Mouse (Mus musculus) hindbrain, embryonic 11.5 days (tissue): ENCODE results near the gene Pcx. TPM values are rescaled to one million over a fixed set of nuclear protein-coding genes. Genes with fewer than 3 reads are reported as not detected.
"Not testable (repeated sequence)": the region's sequence is repeated elsewhere in the genome, so short reads cannot be mapped to it uniquely, and the experiment has no call there.

Experiments
- ATAC-seq: fragments of 200-750 bp; cut with Nextera tagmentation; 2 replicates; pipeline ENCODE4 v1.8.0; 2017; ENCODE audit warnings: mild to moderate bottlenecking, moderate TSS enrichment, moderate library complexity; ENCODE audit not compliant: low FRiP score
- DNase-seq: peaks from one replicate; pipeline ENCODE4 v3.0.0-alpha.2; 2015; ENCODE audit warnings: low spot score
- H3K27ac ChIP-seq: fragments of 300-500 bp; sonication (generic); 2 replicates; pipeline ENCODE4 v1.5.1; 2014; ENCODE audit warnings: mild to moderate bottlenecking, low read depth, low read length
- H3K27me3 ChIP-seq: fragments of 300-500 bp; sonication (generic); 2 replicates; pipeline ENCODE4 v1.6.1; 2014; ENCODE audit warnings: mild to moderate bottlenecking, low read length, moderate library complexity, mixed read lengths; ENCODE audit not compliant: control insufficient read depth, insufficient read depth
- H3K36me3 ChIP-seq: fragments of 300-500 bp; sonication (generic); 2 replicates; pipeline ENCODE4 v1.6.1; 2014; ENCODE audit warnings: mild to moderate bottlenecking, low read length, moderate library complexity, mixed read lengths; ENCODE audit not compliant: control insufficient read depth, insufficient read depth
- H3K4me1 ChIP-seq: fragments of 300-500 bp; sonication (generic); replicated peaks from 2 replicates; pipeline ENCODE4 v1.6.1; 2014; ENCODE audit warnings: low read length, mixed read lengths; ENCODE audit not compliant: control insufficient read depth, insufficient read depth
- H3K4me2 ChIP-seq: fragments of 300-500 bp; sonication (generic); replicated peaks from 2 replicates; pipeline ENCODE4 v1.6.1; 2014; ENCODE audit warnings: mild to moderate bottlenecking, low read depth, low read length
- H3K4me3 ChIP-seq: fragments of 300-500 bp; sonication (generic); 2 replicates; pipeline ENCODE4 v1.5.1; 2014; ENCODE audit warnings: low read depth, low read length
- H3K9ac ChIP-seq: fragments of 300-500 bp; sonication (generic); 2 replicates; pipeline ENCODE4 v1.6.1; 2014; ENCODE audit warnings: low read depth, low read length
- H3K9me3 ChIP-seq: fragments of 300-500 bp; sonication (generic); 2 replicates; pipeline ENCODE4 v1.6.1; 2016; ENCODE audit warnings: low read length; ENCODE audit not compliant: control insufficient read depth
- WGBS: fragments of 180-500 bp; shearing (Covaris S2); extraction: QIAGEN DNeasy Blood & Tissue Kit; methylation state at CpG from one replicate; pipeline ENCODE4 v1.1.7; 2014; 5-methylcytosine and 5-hydroxymethylcytosine counted together
- polyA plus RNA-seq: library from polyadenylated mRNA; unstranded; fragments of >200 nt; fragmentation: Nextera tagmentation; extraction: Ambion mirVana; gene quantifications from 2 replicates; pipeline ENCODE4 v1.2.1, GENCODE M21; 2014

Pcx gene
- polyA plus RNA-seq, 1 experiment from 2014 or later = 11.8 TPM

- no peak overlapping the region for H3K4me2 ChIP-seq
- 71% methylated on average over 2 of the region's 2 CpGs for WGBS
- no peak for ATAC-seq
- no peaks in the 10 kb centered on the region for H3K27me3 ChIP-seq
- no peak overlapping the region for H3K4me3 ChIP-seq
- H3K9me3 ChIP-seq = no peaks in the 10 kb centered on the region
- no peak for DNase-seq
- no peaks in the 10 kb centered on the region for H3K36me3 ChIP-seq
- H3K9ac ChIP-seq = no peak overlapping the region
- no peaks in the 10 kb centered on the region for H3K4me1 ChIP-seq
- no peak overlapping the region for H3K27ac ChIP-seq
Measured at GRCm38 (mm10) chr19:4578799-4579198, 68.5 kb downstream of the Pcx start.

- Histone ChIP-seq H3K9me3 (no peaks in the 10 kb centered on the region), H3K4me3 (no peak overlapping the region), H3K4me1 (no peaks in the 10 kb centered on the region), H3K27ac (no peak overlapping the region), H3K36me3 (no peaks in the 10 kb centered on the region), H3K27me3 (no peaks in the 10 kb centered on the region), H3K9ac (no peak overlapping the region), H3K4me2 (no peak overlapping the region)
- DNase-seq (no peak), ATAC-seq (no peak)
- 77% methylated on average over 5 of the region's 5 CpGs for WGBS
Measured at GRCm38 (mm10) chr19:4579296-4579695, 69.0 kb downstream of the Pcx start.

- Histone ChIP-seq H3K36me3 (no peaks in the 10 kb centered on the region), H3K9me3 (no peaks in the 10 kb centered on the region), H3K4me1 (no peaks in the 10 kb centered on the region), H3K9ac (no peak overlapping the region), H3K4me3 (no peak overlapping the region), H3K27ac (no peak overlapping the region), H3K27me3 (no peaks in the 10 kb centered on the region), H3K4me2 (no peak overlapping the region)
- DNase-seq = no peak
- ATAC-seq = no peak
- WGBS = 79% methylated on average over 2 of the region's 2 CpGs
Measured at GRCm38 (mm10) chr19:4583856-4584255, 73.6 kb downstream of the Pcx start.

GRCm38 (mm10) chr19:4586783-4587182, 76.5 kb downstream of the Pcx start:
- not testable (repeated sequence) for ATAC-seq, H3K9ac ChIP-seq, H3K36me3 ChIP-seq, H3K4me1 ChIP-seq, H3K4me2 ChIP-seq, H3K9me3 ChIP-seq, DNase-seq, H3K27ac ChIP-seq, H3K27me3 ChIP-seq, H3K4me3 ChIP-seq

- H3K27ac ChIP-seq = no peak overlapping the region
- WGBS = 70% methylated on average over 2 of the region's 2 CpGs
- no peaks in the 10 kb centered on the region for H3K4me1 ChIP-seq
- H3K36me3 ChIP-seq = no peaks in the 10 kb centered on the region
- no peak for ATAC-seq
- no peak overlapping the region for H3K4me3 ChIP-seq
- H3K9me3 ChIP-seq = no peaks in the 10 kb centered on the region
- H3K9ac ChIP-seq = no peak overlapping the region
- DNase-seq = no peak
- H3K4me2 ChIP-seq = no peak overlapping the region
- no peaks in the 10 kb centered on the region for H3K27me3 ChIP-seq
Measured at GRCm38 (mm10) chr19:4587426-4587825, 77.2 kb downstream of the Pcx start.

- WGBS = 73% methylated on average over 3 of the region's 3 CpGs
- no peak overlapping the region for H3K4me2 ChIP-seq
- H3K4me3 ChIP-seq = no peak overlapping the region
- H3K4me1 ChIP-seq = no peaks in the 10 kb centered on the region
- H3K9ac ChIP-seq = no peak overlapping the region
- H3K9me3 ChIP-seq = no peaks in the 10 kb centered on the region
- DNase-seq (no peak), ATAC-seq (no peak)
- no peaks in the 10 kb centered on the region for H3K36me3 ChIP-seq
- H3K27me3 ChIP-seq = no peaks in the 10 kb centered on the region
- no peak overlapping the region for H3K27ac ChIP-seq
Measured at GRCm38 (mm10) chr19:4588430-4588829, 78.2 kb downstream of the Pcx start.

GRCm38 (mm10) chr19:4589081-4589480, 78.8 kb downstream of the Pcx start:
- Histone ChIP-seq H3K4me2 (no peak overlapping the region), H3K4me3 (no peak overlapping the region), H3K4me1 (no peaks in the 10 kb centered on the region), H3K9ac (no peak overlapping the region), H3K9me3 (no peaks in the 10 kb centered on the region), H3K36me3 (no peaks in the 10 kb centered on the region), H3K27me3 (no peaks in the 10 kb centered on the region), H3K27ac (no peak overlapping the region)
- 72% methylated on average over 1 of the region's 1 CpGs for WGBS
- DNase-seq = no peak
- no peak for ATAC-seq

GRCm38 (mm10) chr19:4590025-4590424, 79.8 kb downstream of the Pcx start:
- no peak for ATAC-seq
- no peaks in the 10 kb centered on the region for H3K27me3 ChIP-seq
- no peak overlapping the region for H3K27ac ChIP-seq
- H3K4me1 ChIP-seq = no peaks in the 10 kb centered on the region
- no peak overlapping the region for H3K4me2 ChIP-seq
- H3K4me3 ChIP-seq = no peak overlapping the region
- H3K9ac ChIP-seq = no peak overlapping the region
- 89% methylated on average over 3 of the region's 3 CpGs for WGBS
- H3K36me3 ChIP-seq = no peaks in the 10 kb centered on the region
- H3K9me3 ChIP-seq = no peaks in the 10 kb centered on the region
- no peak for DNase-seq

GRCm38 (mm10) chr19:4593792-4594522, 83.7 kb downstream of the Pcx start:
- Histone ChIP-seq H3K4me3 (no peak overlapping the region), H3K36me3 (no peaks in the 10 kb centered on the region), H3K4me2 (no peak overlapping the region), H3K9ac (no peak overlapping the region), H3K27ac (no peak overlapping the region), H3K9me3 (no peaks in the 10 kb centered on the region), H3K27me3 (no peaks in the 10 kb centered on the region), H3K4me1 (no peaks in the 10 kb centered on the region)
- DNase-seq (no peak), ATAC-seq (no peak)
- WGBS = 58% methylated on average over 7 of the region's 7 CpGs
